Mouse (Mus musculus): Measurements from ENCODE around the gene Trappc12.

DNA sequence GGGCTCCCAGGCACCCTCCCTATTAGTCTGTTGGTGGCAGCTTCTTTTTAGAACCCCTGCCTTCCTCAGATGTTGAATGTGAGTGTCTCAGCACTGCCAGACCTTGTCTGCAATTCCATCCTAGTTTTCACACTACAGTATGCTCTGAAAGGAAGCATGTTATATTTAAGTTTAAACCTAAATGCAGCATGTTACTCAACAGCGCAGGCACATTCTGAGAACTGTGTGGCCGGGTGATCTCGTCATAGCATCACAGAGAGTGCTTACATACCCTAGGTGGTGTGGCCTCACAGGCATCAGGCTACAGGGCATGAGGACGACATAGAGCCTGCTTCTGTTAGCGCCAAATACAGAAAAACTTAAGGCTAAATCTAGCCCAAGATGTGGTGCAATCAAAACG is 25.4 kb upstream of the Trappc12 start:
- TF ChIP-seq CTCF (IDR thresholded peaks at IDR 0.05; ENCODE audit: low read depth) (no peak), EP300 (IDR thresholded peaks at IDR 0.05; ENCODE audit: low read depth) (no peak)

All from liver, postnatal 0 days (tissue).